Mouse (Mus musculus): Measurements from ENCODE around the gene Setd5. TPM values are rescaled to one million over a fixed set of nuclear protein-coding genes. Genes with fewer than 3 reads are reported as not detected.

Gene Setd5
- polyA plus RNA-seq, 1 experiment from 2014 or later: 47.1 TPM

DNA sequence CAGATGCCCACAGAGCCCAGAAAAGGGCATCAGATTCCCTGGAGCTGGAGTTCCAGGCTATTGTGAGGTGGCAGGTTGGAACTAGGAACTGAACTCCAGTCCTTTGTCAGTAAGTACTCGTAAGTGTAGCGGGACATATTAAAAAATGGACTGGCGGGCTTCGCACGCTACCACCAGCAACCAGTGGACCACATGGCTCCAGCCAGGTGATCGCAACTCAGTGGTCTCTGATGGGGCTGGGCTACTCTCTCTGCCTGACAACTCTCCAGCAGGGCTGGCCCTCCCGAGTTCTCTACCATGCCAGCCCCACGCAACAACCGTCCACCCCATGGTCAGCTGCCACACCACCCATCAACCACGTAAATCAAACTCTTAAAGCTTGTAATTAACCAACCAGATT lies 82.9 kb downstream of the Setd5 start:
- ATAC-seq (replicated peaks): no peak
- WGBS: 96% methylated on average over 10 of the region's 10 CpGs
- Histone ChIP-seq H3K4me1 (no peaks in the 10 kb centered on the region), H3K4me2 (no peak overlapping the region), H3K9me3 (no peaks in the 10 kb centered on the region), H3K36me3 (replicated peaks) (no peaks in the 10 kb centered on the region; the same call in 1 of the 2 replicates), H3K9ac (no peak overlapping the region), H3K27me3 (replicated peaks) (no peaks in the 10 kb centered on the region), H3K27ac (no peak overlapping the region), H3K4me3 (no peak overlapping the region)

DNA sequence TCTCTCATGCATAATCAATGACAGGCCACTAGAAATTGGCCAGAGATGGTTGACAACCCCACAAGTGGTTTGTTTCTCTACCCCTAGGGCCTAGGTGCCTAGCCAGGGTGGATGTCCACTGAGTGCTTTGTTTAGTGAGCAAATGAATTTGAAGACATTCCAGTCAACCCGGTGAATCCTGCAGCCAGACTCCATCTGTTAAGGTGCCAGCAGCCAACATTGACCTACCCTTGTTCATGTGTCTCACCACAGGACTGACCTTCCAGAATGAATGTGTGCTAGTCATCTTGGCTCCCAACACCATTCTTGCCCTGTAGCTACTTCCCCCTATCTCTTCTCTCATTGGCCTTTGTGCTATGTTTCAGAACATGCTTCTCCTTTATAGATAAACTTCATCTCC lies 84.8 kb downstream of the Setd5 start:
- WGBS: 88% methylated on average over 1 of the region's 1 CpGs

GRCm38 (mm10) chr6:113163513-113163912 lies 86.3 kb downstream of the Setd5 start:
- Histone ChIP-seq H3K27me3 (replicated peaks) (no peaks in the 10 kb centered on the region), H3K36me3 (replicated peaks) (no peaks in the 10 kb centered on the region), H3K4me3 (no peak overlapping the region), H3K9me3 (no peaks in the 10 kb centered on the region), H3K4me2 (no peak overlapping the region), H3K4me1 (no peaks in the 10 kb centered on the region), H3K9ac (no peak overlapping the region), H3K27ac (no peak overlapping the region)
- no peak for ATAC-seq (replicated peaks)

More for the DNA sequence above, 84.8 kb downstream of the Setd5 start:
- no peak for ATAC-seq (replicated peaks)
- Histone ChIP-seq H3K4me1 (no peaks in the 10 kb centered on the region), H3K4me2 (no peak overlapping the region), H3K36me3 (replicated peaks) (no peaks in the 10 kb centered on the region), H3K4me3 (no peak overlapping the region), H3K9me3 (no peaks in the 10 kb centered on the region), H3K9ac (no peak overlapping the region), H3K27ac (no peak overlapping the region), H3K27me3 (replicated peaks) (no peaks in the 10 kb centered on the region)

- ATAC-seq (replicated peaks): peak; percentile 50
- Histone ChIP-seq H3K27me3 (replicated peaks) (no peaks in the 10 kb centered on the region), H3K4me2 (no peak overlapping the region), H3K36me3 (replicated peaks) (0 out of 2 replicates have a peak, but pooled peaks cover 11% of the 10 kb centered on the region), H3K9me3 (no peaks in the 10 kb centered on the region), H3K9ac (no peak overlapping the region), H3K27ac (no peak overlapping the region), H3K4me1 (no peaks in the 10 kb centered on the region), H3K4me3 (no peak overlapping the region)
- WGBS: 73% methylated on average over 17 of the region's 17 CpGs
These were observed 89.6 kb downstream of the Setd5 start for GRCm38 (mm10) chr6:113166661-113167251.

- no peak for ATAC-seq (replicated peaks)
- Histone ChIP-seq H3K4me2 (no peak overlapping the region), H3K9ac (no peak overlapping the region), H3K27ac (no peak overlapping the region), H3K9me3 (no peaks in the 10 kb centered on the region), H3K36me3 (replicated peaks) (peaks cover 14% of the 10 kb centered on the region; the same call in 1 of the 2 replicates), H3K4me1 (no peaks in the 10 kb centered on the region), H3K27me3 (replicated peaks) (no peaks in the 10 kb centered on the region), H3K4me3 (no peak overlapping the region)
- 88% methylated on average over 7 of the region's 7 CpGs for WGBS
These were observed 91.3 kb downstream of the Setd5 start for GRCm38 (mm10) chr6:113168316-113168975.

DNA sequence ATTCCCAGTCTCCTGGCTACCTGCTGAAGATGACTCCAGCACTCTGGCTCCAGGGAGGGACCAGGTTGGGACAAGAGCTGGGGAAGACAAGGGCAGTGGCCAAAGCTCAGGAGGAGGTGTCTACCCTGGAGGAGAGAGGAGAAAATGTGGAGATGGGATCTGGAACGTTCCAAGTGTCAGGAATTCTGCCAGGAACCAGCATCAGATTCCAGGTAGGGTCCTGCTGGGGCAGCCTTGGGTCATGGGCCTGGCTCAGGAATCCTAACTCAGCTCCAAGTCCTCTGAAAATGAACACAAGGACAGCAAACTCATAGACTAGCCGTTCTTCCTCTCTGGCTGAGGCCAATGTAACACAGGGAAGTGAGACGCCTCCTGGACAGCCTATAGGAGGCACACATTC lies 92.7 kb downstream of the Setd5 start:
- H3K4me2 ChIP-seq: no peak overlapping the region
- H3K36me3 ChIP-seq (replicated peaks): peaks cover 20% of the 10 kb centered on the region; the same call in 1 of the 2 replicates
- H3K27ac ChIP-seq: no peak overlapping the region
- H3K27me3 ChIP-seq (replicated peaks): no peaks in the 10 kb centered on the region
- 83% methylated on average over 3 of the region's 3 CpGs for WGBS
- H3K9me3 ChIP-seq: no peaks in the 10 kb centered on the region
- ATAC-seq (replicated peaks): no peak
- H3K4me1 ChIP-seq: no peaks in the 10 kb centered on the region
- no peak overlapping the region for H3K9ac ChIP-seq
- H3K4me3 ChIP-seq: no peak overlapping the region

DNA sequence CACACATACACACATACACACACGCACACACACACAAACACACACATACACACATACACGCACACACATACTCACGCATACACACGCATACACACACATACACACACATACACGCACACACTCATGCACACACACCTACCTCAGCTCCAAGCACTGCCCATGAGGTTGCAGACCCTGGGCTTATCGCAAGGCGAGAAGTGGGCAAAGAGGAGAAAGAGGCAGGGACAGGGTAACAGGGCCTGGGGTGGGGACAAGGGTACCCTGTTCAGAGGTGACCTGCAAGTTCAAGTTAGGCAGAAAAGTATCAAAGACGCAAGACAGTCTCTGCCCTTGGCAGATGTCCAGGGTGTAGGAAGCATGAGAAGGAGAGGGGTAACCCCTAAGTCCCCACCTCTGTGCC lies 93.5 kb downstream of the Setd5 start:
- no peak for ATAC-seq (replicated peaks)
- Histone ChIP-seq H3K36me3 (replicated peaks) (peaks cover 26% of the 10 kb centered on the region; the same call in 1 of the 2 replicates), H3K4me3 (no peak overlapping the region), H3K27me3 (replicated peaks) (no peaks in the 10 kb centered on the region), H3K9me3 (no peaks in the 10 kb centered on the region), H3K4me1 (no peaks in the 10 kb centered on the region), H3K27ac (no peak overlapping the region), H3K9ac (no peak overlapping the region; the same call in 1 of the 2 replicates), H3K4me2 (no peak overlapping the region)
- 95% methylated on average over 8 of the region's 8 CpGs for WGBS

DNA sequence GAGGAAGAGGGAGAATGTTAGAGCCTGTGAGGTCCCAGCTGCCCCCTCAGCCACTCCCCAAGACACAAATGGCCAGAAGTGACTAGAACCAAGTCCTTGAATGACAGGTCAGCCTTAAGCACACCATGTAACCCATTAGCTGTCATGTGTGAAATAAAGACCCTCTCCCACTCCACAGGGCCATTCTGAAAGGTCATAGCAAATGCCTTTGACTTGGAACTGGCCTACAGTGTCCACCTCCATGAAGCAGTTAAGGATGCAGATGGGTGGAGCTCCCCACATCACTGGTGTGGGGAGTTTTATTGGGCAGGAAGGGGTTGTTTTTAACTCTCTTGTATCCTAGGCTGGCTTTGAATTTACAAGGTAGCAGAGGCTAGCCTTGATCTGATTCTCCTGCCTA lies 94.8 kb downstream of the Setd5 start:
- Histone ChIP-seq H3K9ac (no peak overlapping the region), H3K27me3 (replicated peaks) (no peaks in the 10 kb centered on the region), H3K4me3 (no peak overlapping the region), H3K36me3 (replicated peaks) (peaks cover 31% of the 10 kb centered on the region; the same call in 1 of the 2 replicates), H3K27ac (no peak overlapping the region), H3K9me3 (no peaks in the 10 kb centered on the region), H3K4me2 (no peak overlapping the region), H3K4me1 (no peaks in the 10 kb centered on the region)
- no peak for ATAC-seq (replicated peaks)

DNA sequence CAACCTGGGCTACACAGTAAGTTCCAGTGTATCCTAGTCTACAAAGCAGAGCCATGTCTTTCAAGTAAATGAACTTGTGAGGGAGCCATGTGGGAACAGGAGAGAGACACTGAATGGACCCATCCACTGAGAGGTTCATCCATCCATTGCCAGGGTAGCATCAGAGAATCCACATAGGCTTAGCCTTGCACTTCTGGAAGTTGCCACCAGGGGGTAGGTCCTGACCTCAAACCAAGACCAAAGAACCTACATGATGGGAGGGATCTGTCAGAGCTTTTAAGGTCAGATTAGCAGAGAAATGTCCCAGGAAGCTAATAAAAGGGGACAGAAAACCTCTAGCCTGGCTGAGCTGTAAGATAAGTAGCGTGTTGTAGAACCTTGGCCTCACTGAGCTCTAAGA lies 95.4 kb downstream of the Setd5 start:
- no peaks in the 10 kb centered on the region for H3K27me3 ChIP-seq (replicated peaks)
- no peaks in the 10 kb centered on the region for H3K4me1 ChIP-seq
- H3K4me2 ChIP-seq: no peak overlapping the region
- H3K4me3 ChIP-seq: no peak overlapping the region
- no peak for ATAC-seq (replicated peaks)
- no peaks in the 10 kb centered on the region for H3K9me3 ChIP-seq
- no peak overlapping the region for H3K9ac ChIP-seq
- no peak overlapping the region for H3K27ac ChIP-seq
- WGBS: 66% methylated on average over 1 of the region's 1 CpGs
- peaks cover 31% of the 10 kb centered on the region; the same call in 1 of the 2 replicates for H3K36me3 ChIP-seq (replicated peaks)

- Histone ChIP-seq H3K4me3 (no peak overlapping the region), H3K27me3 (replicated peaks) (no peaks in the 10 kb centered on the region), H3K4me2 (no peak overlapping the region), H3K9ac (no peak overlapping the region), H3K4me1 (peaks cover 23% of the 10 kb centered on the region), H3K36me3 (replicated peaks) (peaks cover 26% of the 10 kb centered on the region; the same call in 1 of the 2 replicates), H3K27ac (no peak overlapping the region), H3K9me3 (no peaks in the 10 kb centered on the region)
- ATAC-seq (replicated peaks): no peak
- WGBS: 92% methylated on average over 3 of the region's 3 CpGs
These were observed 98.3 kb downstream of the Setd5 start for GRCm38 (mm10) chr6:113175469-113175868.

- H3K36me3 ChIP-seq (replicated peaks): peaks cover 21% of the 10 kb centered on the region; the same call in 1 of the 2 replicates
- H3K27ac ChIP-seq: no peak overlapping the region
- 88% methylated on average over 8 of the region's 8 CpGs for WGBS
- H3K4me3 ChIP-seq: no peak overlapping the region
- H3K4me2 ChIP-seq: no peak overlapping the region
- peaks cover 23% of the 10 kb centered on the region for H3K4me1 ChIP-seq
- H3K27me3 ChIP-seq (replicated peaks): no peaks in the 10 kb centered on the region
- H3K9me3 ChIP-seq: no peaks in the 10 kb centered on the region
- no peak for ATAC-seq (replicated peaks)
- no peak overlapping the region for H3K9ac ChIP-seq
These were observed 99.4 kb downstream of the Setd5 start for GRCm38 (mm10) chr6:113176613-113177012.

- peak overlapping the region; percentile 47 for H3K4me2 ChIP-seq
- WGBS: 13% methylated on average over 14 of the region's 14 CpGs
- H3K4me3 ChIP-seq: peak overlapping the region; percentile 22
- H3K9me3 ChIP-seq: no peaks in the 10 kb centered on the region
- H3K27me3 ChIP-seq (replicated peaks): no peaks in the 10 kb centered on the region
- H3K4me1 ChIP-seq: peaks cover 23% of the 10 kb centered on the region
- H3K36me3 ChIP-seq (replicated peaks): peaks cover 16% of the 10 kb centered on the region; the same call in 1 of the 2 replicates
- peak overlapping the region; percentile 76 for H3K27ac ChIP-seq
- ATAC-seq (replicated peaks): peak; percentile 94
- peak overlapping the region; percentile 2; the same call in 1 of the 2 replicates for H3K9ac ChIP-seq
These were observed 101.4 kb downstream of the Setd5 start for GRCm38 (mm10) chr6:113178286-113179194.
